Mouse (Mus musculus): ENCODE measurements at regions not wholly inside any gene's neighbourhood (a gene's known extent, or its start where the extent isn't known, plus 50 kb on each side); places are given as distances from the start of the nearest gene placed in this dataset.

DNA sequence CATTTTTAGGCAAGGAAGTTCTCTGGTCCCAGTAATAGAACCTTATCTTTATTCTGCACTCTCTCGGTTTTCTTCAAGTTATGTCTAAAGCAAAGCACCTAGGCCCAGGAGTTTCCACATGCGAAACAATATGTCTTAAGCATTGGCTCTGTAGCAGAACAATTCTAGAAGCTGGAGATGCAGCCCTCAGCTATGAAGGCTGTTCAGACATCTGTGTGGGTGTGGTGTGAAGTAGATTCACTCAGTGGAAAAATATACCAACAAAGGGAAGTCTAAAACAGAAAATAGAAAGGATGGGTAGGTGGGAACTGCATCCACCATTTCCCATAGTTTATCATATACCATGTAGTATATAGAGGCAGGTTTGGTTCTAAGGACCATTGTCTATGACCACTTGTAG lies 165.8 kb upstream of the Ptbp2 start:
- no peak for TF ChIP-seq CTCF (IDR thresholded peaks at IDR 0.05; ENCODE audit: control insufficient read depth, insufficient read depth, insufficient read length)
- no peak for TF ChIP-seq MYOD1 (IDR thresholded peaks at IDR 0.05; ENCODE audit: control insufficient read depth, insufficient read length, low read depth)
- TF ChIP-seq MAX (IDR thresholded peaks at IDR 0.05) = no peak
- TF ChIP-seq MYOG (IDR thresholded peaks at IDR 0.05; ENCODE audit: control insufficient read depth, extremely low read depth, insufficient read length) = no peak
- no peak for TF ChIP-seq FOSL1 (IDR thresholded peaks at IDR 0.05; ENCODE audit: insufficient read depth, low read length, poor library complexity, severe bottlenecking)
- TF ChIP-seq CEBPB (IDR thresholded peaks at IDR 0.05; ENCODE audit: low read depth) = no peak
- no peak for TF ChIP-seq USF1 (IDR thresholded peaks at IDR 0.05; ENCODE audit: low read depth)

Data from C2C12 (cell line).